Mouse (Mus musculus) olfactory bulb, adult 2 months (tissue): ENCODE measurements at regions not wholly inside any gene's neighbourhood (a gene's known extent, or its start where the extent isn't known, plus 50 kb on each side); places are given as distances from the start of the nearest gene placed in this dataset.

Experiments
- H3K27ac ChIP-seq: fragments of 200-500 bp; 2 replicates; pipeline ENCODE4 v1.5.1; 2012; ENCODE audit warnings: low read depth, low read length; ENCODE audit not compliant: insufficient read depth
- H3K4me1 ChIP-seq: fragments of 200-500 bp; 2 replicates; pipeline ENCODE4 v1.6.1; 2012; ENCODE audit warnings: low read length; ENCODE audit not compliant: control insufficient read depth, insufficient read depth
- H3K4me3 ChIP-seq: fragments of 200-500 bp; 2 replicates; pipeline ENCODE4 v1.5.1; 2012; ENCODE audit warnings: mild to moderate bottlenecking, low read depth, low read length, moderate library complexity; ENCODE audit not compliant: insufficient read depth
- CTCF ChIP-seq: fragments of 200-500 bp; IDR thresholded peaks from 2 replicates; pipeline ENCODE4 v1.5.1; 2012; ENCODE audit warnings: low read depth, mild to moderate bottlenecking, low read length, moderate library complexity; ENCODE audit not compliant: insufficient read depth
- POLR2A ChIP-seq: fragments of 200-500 bp; IDR thresholded peaks from 2 replicates; pipeline ENCODE4 v1.6.1; 2012; ENCODE audit warnings: mild to moderate bottlenecking, low read depth, low read length, moderate library complexity; ENCODE audit not compliant: insufficient read depth
- WGBS: fragments of 180-500 bp; shearing (Covaris S2); methylation state at CpG from one replicate; pipeline ENCODE4 v1.1.7; 2018; 5-methylcytosine and 5-hydroxymethylcytosine counted together

DNA sequence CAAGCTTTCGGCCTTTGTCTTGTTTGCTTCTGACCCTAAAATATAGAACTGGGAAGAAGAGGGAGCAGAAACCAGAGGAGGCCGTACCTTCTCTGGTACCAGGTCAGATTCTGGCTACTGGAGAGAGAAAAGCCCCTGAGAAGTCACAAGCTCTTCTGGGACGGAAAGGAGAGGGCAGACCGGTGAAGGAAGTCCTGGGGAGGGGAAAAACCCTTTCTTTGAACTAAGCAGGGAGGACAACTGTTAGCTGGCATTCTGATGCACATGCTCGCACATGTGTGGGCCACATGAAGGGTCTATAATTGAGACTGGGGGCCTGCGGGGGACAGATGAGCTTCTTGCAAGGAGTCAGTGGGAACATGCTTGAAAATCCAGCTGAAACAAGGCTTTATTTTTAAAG, 137.8 kb downstream of the Zfp36l1 start:
- TF ChIP-seq POLR2A, result no peak
- TF ChIP-seq CTCF, result no peak
- WGBS, result 83% methylated on average over 6 of the region's 6 CpGs

GRCm38 (mm10) chr12:79974530-79974929, 138.3 kb downstream of the Zfp36l1 start:
- no peak overlapping the region for H3K27ac ChIP-seq
- TF ChIP-seq POLR2A (no peak), CTCF (no peak)
- H3K4me3 ChIP-seq, result no peak overlapping the region
- WGBS, result 64% methylated on average over 7 of the region's 7 CpGs
- peaks cover 22% of the 10 kb centered on the region for H3K4me1 ChIP-seq

More for the DNA sequence above, 137.8 kb downstream of the Zfp36l1 start:
- peaks cover 21% of the 10 kb centered on the region for H3K4me1 ChIP-seq
- no peak overlapping the region for H3K27ac ChIP-seq
- no peak overlapping the region for H3K4me3 ChIP-seq

DNA sequence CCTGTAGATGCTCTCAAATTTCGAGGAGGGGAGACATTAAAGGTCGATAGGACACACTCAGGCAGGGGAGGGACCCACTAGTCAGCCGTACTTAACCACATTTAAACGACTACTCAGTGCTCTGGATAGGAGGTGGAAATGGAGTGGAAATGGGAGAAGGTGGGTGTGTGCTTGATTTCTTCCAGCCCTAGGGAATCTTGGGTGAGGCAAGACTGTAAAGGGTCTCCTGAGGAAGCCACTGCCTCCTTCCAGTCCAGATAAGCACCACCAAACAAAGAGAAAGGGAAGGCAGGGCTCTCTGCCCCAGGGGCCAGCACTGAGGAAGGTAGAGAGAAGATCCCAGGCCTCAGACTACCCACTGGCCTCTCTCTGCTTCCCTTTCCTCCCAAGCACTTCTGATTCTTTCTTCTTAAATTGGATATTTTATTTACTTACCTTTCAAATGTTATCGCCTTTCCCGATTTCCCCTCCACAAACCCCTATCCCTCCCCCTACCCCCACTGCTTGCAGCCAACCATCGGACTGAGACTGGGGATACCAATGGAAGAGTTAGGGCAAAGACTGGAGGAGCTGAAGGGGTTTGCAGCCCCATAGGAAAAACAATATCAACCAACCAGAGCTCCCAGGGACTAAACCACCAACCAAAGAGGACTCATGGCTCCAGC, 139.1 kb downstream of the Zfp36l1 start:
- H3K4me1 ChIP-seq, result peaks cover 23% of the 10 kb centered on the region
- H3K4me3 ChIP-seq, result no peak overlapping the region
- no peak overlapping the region for H3K27ac ChIP-seq
- no peak for TF ChIP-seq CTCF
- no peak for TF ChIP-seq POLR2A
- 86% methylated on average over 7 of the region's 7 CpGs for WGBS

GRCm38 (mm10) chr12:79970981-79971390, 141.8 kb downstream of the Zfp36l1 start:
- Histone ChIP-seq H3K4me1 (peaks cover 26% of the 10 kb centered on the region), H3K4me3 (no peak overlapping the region), H3K27ac (peak overlapping the region; percentile 71)
- TF ChIP-seq CTCF (no peak), POLR2A (no peak)
- WGBS, result 63% methylated on average over 5 of the region's 5 CpGs

DNA sequence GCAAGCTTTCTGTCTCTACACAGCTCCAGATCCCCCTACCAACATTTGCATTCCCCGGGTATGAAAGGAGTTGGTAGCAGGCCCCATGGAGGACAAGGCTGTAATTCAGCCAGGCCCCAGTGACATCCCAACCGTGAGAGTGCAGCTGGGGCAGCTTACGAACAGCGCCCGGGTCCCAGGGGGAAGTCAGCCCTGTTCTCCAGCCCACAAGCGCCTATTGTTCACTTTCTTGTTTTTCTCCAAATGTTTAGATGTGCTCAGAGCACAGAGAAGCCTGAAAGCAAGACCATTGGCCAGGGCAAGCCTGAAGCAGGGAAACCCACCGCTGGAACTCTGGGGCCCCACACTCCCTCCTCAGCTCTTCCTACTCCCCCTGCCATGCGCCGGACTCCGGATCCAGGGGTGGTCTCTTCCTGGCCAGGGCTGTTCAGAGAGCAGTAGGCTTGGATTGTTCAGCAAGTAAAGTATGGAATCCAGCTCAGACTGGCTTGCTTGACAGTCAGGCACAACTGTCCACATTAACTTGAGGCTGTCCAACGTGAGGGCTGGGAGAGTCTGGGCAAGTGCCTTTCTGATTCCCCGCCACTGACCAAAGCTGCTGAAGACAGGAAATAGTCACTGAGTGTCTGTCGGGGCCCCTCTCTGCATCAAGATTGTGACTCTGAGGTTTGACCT, 142.4 kb downstream of the Zfp36l1 start:
- no peak overlapping the region for H3K4me3 ChIP-seq
- TF ChIP-seq CTCF, result no peak
- TF ChIP-seq POLR2A, result no peak
- peaks cover 27% of the 10 kb centered on the region for H3K4me1 ChIP-seq
- 54% methylated on average over 13 of the region's 13 CpGs for WGBS
- H3K27ac ChIP-seq, result peak overlapping the region; percentile 71

DNA sequence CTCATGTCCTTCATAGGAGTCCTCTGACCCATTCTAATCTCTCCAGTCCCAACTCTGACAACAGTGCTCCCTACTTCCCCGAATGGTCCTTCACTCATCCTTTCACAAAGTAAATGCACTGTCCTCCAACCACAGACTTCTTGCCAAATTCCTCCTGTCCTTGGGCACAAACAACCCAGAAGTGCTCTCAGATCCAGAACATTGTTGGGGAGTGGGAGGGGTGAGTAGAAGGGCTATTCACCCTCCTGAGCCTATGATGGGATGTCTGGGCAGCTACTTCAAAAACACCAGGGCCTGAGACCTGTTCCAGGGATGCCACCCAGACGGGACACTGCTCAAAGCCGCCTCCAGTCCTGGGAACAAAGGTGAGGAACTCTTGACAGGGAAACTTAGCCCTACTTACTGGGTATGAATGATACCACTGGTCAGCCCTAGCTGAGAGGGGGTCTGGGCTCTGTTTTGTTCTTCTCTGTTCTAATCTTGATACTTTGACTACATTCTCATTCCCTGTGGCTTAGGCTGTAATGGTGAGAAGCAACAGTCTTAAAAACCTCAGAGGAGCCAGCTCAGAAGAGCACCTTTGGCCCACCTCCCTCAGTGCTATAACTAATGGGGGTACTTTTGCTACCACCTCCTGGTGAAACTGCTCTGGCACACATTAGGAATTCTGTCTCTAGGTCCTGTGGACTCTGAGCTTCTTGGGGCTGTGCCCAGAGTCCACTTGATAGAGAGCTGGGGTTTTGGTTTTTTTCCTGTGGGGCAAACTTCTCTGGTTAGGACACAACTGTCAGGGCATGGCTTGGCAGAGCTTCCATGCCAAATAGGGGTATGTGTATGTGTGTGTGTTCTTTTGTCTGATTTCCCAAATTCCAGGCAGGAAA, 143.2 kb downstream of the Zfp36l1 start:
- H3K4me1 ChIP-seq, result peaks cover 23% of the 10 kb centered on the region
- peak overlapping the region; percentile 71 for H3K27ac ChIP-seq
- TF ChIP-seq POLR2A (no peak), CTCF (no peak)
- WGBS, result 83% methylated on average over 3 of the region's 3 CpGs
- H3K4me3 ChIP-seq, result no peak overlapping the region

GRCm38 (mm10) chr12:79968676-79969075, 144.1 kb downstream of the Zfp36l1 start:
- 80% methylated on average over 3 of the region's 3 CpGs for WGBS
- H3K27ac ChIP-seq, result peak overlapping the region; percentile 59; the same call in 1 of the 2 replicates
- no peak overlapping the region for H3K4me3 ChIP-seq
- TF ChIP-seq POLR2A (no peak), CTCF (no peak)
- H3K4me1 ChIP-seq, result peaks cover 23% of the 10 kb centered on the region

- Histone ChIP-seq H3K4me3 (no peak overlapping the region), H3K4me1 (peaks cover 23% of the 10 kb centered on the region), H3K27ac (no peak overlapping the region)
- no peak for TF ChIP-seq CTCF
- 91% methylated on average over 11 of the region's 11 CpGs for WGBS
Measured at GRCm38 (mm10) chr12:79967491-79968255, 145.1 kb downstream of the Zfp36l1 start.
